Mouse (Mus musculus) heart, postnatal 25 days (tissue): ENCODE data around the gene Serpinb9b. TPM values are rescaled to one million over a fixed set of nuclear protein-coding genes. Genes with fewer than 3 reads are reported as not detected.

Experiments used
- DNase-seq: peaks from one replicate; pipeline ENCODE4 v3.0.0; 2022; ENCODE audit warnings: low spot score
- intact Hi-C: fragments of 180-260 bp; cut with DNase I; formaldehyde crosslinking; loops from one replicate; pipeline ENCODE4 v1.15.1; 2025
- total RNA-seq, 2 experiments: library from RNA; stranded (reverse); gene quantifications; 2 replicates each; pipeline ENCODE4 v1.2.3; 2021

The Serpinb9b gene
- total RNA-seq, 2 experiments from 2014 or later = 0.20 TPM; not detected in 1

GRCm38 (mm10) chr13:33030281-33030680 lies 3.1 kb downstream of the Serpinb9b start:
- no peak for DNase-seq
- intact Hi-C loops = no loop called here

GRCm38 (mm10) chr13:33035506-33035905 lies 8.3 kb downstream of the Serpinb9b start:
- intact Hi-C loops = no loop called here
- no peak for DNase-seq

DNA sequence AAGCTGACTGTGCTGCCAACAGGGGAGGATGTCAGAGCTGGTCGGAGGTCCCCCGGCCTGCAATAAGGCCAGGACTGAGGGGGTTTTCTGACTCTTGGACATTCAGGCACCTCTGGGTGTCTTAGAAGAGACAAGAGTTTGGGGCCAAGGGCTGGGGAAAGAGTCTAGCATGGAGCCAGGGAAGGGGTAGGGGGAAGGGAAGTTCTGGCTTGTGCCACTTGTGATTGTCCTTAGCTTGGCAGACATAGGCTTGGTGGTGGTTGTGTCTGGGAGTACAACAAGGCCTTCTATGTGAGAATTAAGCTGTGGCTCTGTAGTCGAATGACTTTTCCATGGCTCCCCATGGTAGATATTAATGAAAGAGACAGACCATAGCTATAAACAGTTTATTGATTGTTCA lies 16.3 kb downstream of the Serpinb9b start:
- DNase-seq = no peak
- intact Hi-C loops = no loop called here

DNA sequence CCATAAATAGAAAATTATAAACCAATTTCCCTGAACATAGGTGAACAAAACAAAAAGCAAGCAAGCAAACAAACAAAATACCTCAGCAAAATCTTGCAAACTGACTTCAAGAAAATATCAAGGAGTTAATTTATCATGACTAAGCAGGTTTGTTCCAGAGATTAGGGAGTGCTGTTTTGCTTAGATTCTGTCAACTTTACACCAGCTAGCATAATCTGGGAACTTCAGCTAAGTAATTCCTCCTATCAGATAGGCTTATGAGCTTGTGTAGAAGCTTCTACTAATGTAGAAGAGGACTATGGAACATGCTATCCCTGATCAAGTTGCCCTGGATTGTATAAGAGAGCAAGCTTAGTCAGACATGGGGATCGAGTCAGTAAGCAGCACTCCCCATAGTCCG lies 20.0 kb downstream of the Serpinb9b start:
- intact Hi-C loops = no loop called here
- DNase-seq = no peak

DNA sequence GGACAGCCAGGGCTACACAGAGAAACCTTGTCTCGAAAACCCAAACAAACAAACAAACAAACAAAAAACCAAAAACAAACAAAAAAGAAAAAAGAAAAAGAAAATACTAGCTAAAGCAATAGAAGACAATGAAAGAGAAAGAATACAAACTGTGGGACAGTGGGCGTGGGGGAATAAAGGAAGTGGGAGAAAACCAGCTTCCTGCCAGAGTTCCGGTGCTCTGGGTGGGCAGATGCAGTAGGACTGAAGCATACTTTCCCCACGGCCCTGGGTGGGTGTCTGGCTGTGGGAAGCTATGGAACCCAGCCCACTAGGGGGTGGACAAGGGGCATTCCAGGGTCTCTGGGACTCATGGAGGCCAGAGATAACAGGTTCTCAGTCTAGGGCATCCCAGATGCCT lies 21.0 kb downstream of the Serpinb9b start:
- intact Hi-C loops = no loop called here
- no peak for DNase-seq

DNA sequence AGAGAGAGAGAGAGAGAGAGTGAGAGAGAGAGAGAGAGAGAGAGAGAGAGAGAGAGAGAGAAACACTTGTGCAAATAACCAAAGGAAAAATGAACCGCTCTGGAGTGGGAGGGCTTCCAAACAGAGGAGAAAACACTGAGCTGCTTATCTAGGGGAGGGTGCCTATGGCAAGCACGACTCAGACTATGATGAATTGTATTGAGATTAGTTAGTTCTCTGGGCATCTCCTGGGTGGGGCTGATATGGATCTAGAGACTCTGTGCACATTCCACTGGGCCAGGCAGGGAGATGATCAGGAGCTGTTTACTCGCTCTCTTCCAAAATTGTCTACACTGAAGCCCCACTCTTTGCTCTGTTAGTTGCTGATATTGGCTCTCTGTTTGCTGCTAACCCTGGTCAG lies 24.5 kb downstream of the Serpinb9b start:
- intact Hi-C loops = no loop called here
- DNase-seq = no peak

- intact Hi-C loops = no loop called here
- DNase-seq = no peak
Observed at GRCm38 (mm10) chr13:33063048-33063447, 35.8 kb downstream of the Serpinb9b start.

GRCm38 (mm10) chr13:33067387-33067977 lies 40.3 kb downstream of the Serpinb9b start:
- DNase-seq = no peak
- intact Hi-C loops = no loop called here

- DNase-seq = no peak
- intact Hi-C loops = no loop called here
Observed at GRCm38 (mm10) chr13:33068164-33068563, 40.9 kb downstream of the Serpinb9b start.

DNA sequence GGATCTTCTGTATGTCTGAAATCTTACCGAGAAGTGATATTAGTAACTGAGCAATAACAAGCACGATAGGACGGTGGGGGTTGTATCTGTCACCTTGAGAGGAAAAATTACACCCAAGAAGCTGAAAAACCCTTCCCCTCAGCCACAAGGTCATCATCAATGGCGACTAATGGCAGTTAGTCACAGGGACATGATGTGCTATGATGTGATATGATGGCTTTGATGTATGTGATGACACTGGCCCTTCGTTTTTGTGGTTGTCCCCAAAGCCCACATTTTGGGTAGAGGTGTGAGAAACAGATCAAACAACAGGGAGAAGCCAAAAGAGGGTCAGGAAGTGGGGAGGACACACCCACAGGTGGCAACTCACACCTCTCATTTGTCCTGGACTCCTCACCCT lies 44.6 kb downstream of the Serpinb9b start:
- DNase-seq = no peak
- intact Hi-C loops = loop anchor here (5.0 kb wide), 1 partner anchor 59 kb away; no protein-coding TSS in a partner anchor

DNA sequence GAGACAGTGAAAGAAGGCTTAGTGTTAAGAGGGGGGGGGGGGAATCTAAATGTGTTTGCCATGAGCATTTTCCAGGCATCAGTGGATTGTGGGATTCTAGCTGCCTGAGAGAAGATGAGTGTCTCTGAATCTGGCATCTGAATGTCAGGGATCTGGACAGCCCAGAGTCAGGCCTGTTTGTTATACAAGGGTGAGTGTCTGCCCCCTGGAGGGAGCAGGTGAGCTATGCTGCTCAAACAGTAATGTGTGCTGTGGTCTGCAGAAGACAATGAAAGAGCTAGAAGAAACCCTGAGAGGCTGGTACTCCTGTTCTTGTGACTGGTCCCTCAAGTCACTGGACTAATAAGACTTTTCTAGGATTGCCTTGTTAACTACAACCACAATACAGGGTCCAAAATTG lies 46.8 kb downstream of the Serpinb9b start:
- no peak for DNase-seq
- intact Hi-C loops = loop anchor here (1.0 to 5.0 kb wide), 2 partner anchors 62 to 171 kb away; no protein-coding TSS in a partner anchor

- intact Hi-C loops = loop anchor here (5.0 kb wide), 1 partner anchor 309 kb away; no protein-coding TSS in a partner anchor
Observed at GRCm38 (mm10) chr13:33076247-33076646, 49.0 kb downstream of the Serpinb9b start.

GRCm38 (mm10) chr13:33077026-33077685 lies 49.9 kb downstream of the Serpinb9b start:
- intact Hi-C loops = loop anchor here (5.0 kb wide), 1 partner anchor 310 kb away; no protein-coding TSS in a partner anchor
- DNase-seq = no peak

More at GRCm38 (mm10) chr13:33076247-33076646, 49.0 kb downstream of the Serpinb9b start:
- no peak for DNase-seq

GRCm38 (mm10) chr13:33078056-33078705 lies 51.0 kb downstream of the Serpinb9b start, which contains the start of gene Serpinb1b:
Gene Serpinb1b, plus strand, starts transcription at chr13:33078575.
- DNase-seq = no peak
- intact Hi-C loops = loop anchor here (2.0 to 5.0 kb wide), 2 partner anchors 113 to 311 kb away; partner anchors contain the start of gene Serpinb6b

- no peak for DNase-seq
- intact Hi-C loops = loop anchor here (1.0 to 5.0 kb wide), 3 partner anchors 115 to 312 kb away; partner anchors contain the start of gene Serpinb6b
Observed at GRCm38 (mm10) chr13:33079391-33079790, 52.2 kb downstream of the Serpinb9b start.

DNA sequence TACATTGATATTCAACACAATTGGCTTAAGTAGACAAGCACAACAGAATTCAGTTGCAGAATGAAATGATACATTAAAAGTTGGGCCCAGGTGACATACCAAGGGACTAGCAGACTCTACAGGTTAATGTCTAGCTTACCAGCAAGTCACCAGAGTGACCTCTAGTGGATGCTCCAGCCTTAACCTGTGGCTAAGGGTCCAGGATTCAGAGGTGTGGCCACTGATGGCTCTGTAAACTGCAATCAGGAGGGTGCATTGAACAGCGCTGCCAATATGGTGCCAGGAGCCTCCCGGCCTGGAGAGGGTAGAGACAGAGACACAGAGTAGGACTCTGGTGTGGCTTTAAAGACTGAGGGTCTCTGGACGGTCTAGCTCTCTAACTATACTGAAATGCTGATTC lies 53.1 kb downstream of the Serpinb9b start:
- intact Hi-C loops = no loop called here
- DNase-seq = no peak

DNA sequence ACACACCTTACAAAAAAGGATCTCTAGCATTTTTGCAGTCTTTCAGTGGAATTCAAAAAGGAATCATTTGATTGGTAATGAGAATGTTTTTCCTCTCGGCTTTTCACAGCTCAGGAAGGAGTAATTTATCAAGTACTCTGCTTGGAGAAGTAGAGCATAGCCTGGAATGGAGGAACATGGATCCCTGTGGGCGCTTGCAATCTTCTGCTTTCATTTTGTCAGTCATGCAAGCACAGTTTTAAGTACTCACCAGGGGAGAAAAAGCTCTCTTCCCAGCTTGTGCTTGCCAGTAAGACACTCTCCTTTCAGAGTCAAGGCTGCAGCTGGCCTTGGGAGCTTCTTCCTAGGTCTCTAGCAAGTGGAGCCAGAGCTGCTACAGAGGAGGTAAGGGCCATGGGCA lies 56.6 kb downstream of the Serpinb9b start:
- no peak for DNase-seq
- intact Hi-C loops = no loop called here

DNA sequence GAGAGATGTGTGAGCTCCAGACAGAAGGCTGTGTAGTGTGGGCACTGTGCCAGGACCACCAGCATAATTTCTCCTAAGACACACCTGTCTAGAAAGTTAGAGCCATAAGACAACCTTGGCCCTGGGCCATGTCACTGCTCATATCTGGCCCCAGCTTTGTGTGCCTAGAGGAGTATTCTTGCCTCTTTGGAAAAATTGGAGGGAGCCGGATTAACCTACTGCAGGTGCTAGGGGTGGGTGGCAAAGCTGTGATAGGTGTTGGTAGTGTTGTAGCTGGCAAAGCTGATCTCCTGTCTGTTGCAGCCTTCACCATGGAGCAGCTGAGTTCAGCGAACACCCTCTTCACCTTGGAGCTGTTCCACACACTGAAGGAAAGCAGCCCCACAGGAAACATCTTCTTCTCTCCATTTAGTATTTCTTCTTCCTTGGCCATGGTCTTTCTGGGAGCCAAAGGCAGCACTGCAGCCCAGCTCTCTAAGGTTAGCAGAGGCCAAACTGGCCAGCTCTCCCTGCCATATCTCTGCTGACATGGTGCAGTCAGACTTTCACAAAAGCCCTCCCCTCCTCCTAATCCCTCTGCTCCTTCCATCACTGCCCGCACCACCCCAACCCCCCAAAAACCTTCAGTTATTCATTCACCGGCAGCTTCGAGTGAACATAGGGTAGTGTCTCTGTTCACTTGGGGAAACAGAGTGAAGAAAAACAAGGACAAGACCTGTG lies 57.9 kb downstream of the Serpinb9b start:
- intact Hi-C loops = no loop called here
- DNase-seq = no peak

GRCm38 (mm10) chr13:33085695-33086432 lies 58.6 kb downstream of the Serpinb9b start:
- intact Hi-C loops = no loop called here
- DNase-seq = no peak
